Mouse (Mus musculus) gastrocnemius, postnatal 14 days (tissue): ENCODE results near the gene Ctnnbip1. TPM values are rescaled to one million over a fixed set of nuclear protein-coding genes. Genes with fewer than 3 reads are reported as not detected.

Experiments
- DNase-seq: peaks from one replicate; pipeline ENCODE4 v3.0.0; 2021; ENCODE audit warnings: mixed read lengths
- intact Hi-C: fragments of 180-260 bp; cut with DNase I; formaldehyde crosslinking; loops from one replicate; pipeline ENCODE4 v1.15.1; 2025; ENCODE audit warnings: low total_unique reads
- long read RNA-seq, 2 experiments: library from polyadenylated mRNA; stranded (forward); transcript quantifications; one replicate each; pipeline ENCODE4 v2.0.0; 2021
- total RNA-seq, 2 experiments: library from RNA; stranded (reverse); gene quantifications; 2 replicates each; pipeline ENCODE4 v1.2.3; 2021

Ctnnbip1 gene
- total RNA-seq: 10 to 100 TPM; 40.4 to 41.3 TPM
- long read RNA-seq, experiment 1, transcript Ctnnbip1-201 (5 exons, 2,674 nt): major isoform, 100 of 120 reads
- long read RNA-seq, experiment 1, partial matches to known transcripts: 10 of 120 reads
- long read RNA-seq, experiment 1, other reads (novel, unspliced or antisense): 10 of 120 reads
- long read RNA-seq, experiment 2, transcript Ctnnbip1-201 (5 exons, 2,674 nt): major isoform, 84 of 100 reads
- long read RNA-seq, experiment 2, partial matches to known transcripts: 4 of 100 reads
- long read RNA-seq, experiment 2, other reads (novel, unspliced or antisense): 11 of 100 reads

DNA sequence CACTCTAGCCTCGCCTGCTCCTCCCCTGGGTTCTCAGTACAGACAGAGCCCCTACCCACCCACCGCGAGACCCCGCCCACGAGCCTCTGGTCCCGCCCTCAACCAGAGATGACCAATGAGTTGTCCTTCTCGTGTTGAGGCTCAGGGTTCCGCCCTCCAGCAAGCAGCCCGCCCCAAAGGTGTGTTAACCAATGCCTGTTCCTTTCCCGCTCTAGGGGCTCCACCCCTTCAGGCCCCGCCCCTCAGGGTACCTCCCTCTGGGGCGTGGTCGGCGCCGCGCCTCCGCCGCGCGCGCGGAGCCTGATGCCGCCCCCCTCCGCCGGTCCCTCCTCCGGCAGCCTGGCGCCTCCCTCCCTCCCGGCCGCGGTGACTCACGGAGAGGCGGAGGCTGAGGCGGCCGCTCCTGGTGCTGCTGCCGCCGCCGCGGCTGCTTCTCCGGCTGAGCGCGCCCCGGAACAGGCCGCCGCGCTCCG is at the start of gene Ctnnbip1:
Gene Ctnnbip1 (plus strand): TSS at position 369 of the 473 bp plus-strand sequence.
- intact Hi-C loops: no loop called here
- peak; percentile 98 for DNase-seq

DNA sequence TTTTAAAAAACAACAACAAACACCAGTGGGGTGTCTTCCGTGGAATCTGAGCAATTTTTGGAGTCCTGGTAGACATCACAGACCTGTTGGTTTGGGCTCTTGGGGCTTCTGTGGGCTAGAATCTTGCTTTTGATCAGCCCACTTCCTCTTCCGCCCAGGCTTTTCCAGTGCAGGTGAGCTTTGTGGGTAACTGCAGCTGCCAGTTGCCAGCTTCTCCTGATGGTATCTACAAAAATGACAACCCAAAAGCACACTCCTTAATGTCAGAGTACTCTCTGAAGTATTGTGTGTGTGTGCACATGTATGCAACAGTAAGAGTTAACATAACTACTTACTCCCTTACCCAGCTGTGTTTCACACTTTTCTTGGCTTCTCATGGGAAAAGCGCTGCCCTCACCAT is 48.5 kb upstream of the Ctnnbip1 start:
- DNase-seq: no peak
- intact Hi-C loops: no loop called here

DNA sequence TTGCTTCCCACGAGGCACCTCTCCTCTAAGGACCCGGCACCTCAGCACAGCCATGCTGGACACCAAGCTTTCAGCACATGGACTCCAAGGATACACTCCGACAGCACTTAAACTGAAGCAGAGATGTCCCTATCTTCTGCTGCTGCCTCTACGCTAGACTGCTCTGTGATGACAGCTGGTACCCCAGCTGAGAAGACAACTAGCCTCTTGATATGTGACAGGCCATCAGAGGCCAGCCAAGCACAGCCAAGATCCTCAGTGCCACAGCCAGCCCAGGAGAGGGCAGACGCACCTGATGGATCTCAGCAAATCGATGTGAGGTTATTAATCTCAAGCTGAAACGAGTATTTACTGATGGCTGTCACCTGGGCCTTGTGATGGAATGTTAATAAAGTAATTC is 42.9 kb upstream of the Ctnnbip1 start:
- no peak for DNase-seq
- intact Hi-C loops: no loop called here

DNA sequence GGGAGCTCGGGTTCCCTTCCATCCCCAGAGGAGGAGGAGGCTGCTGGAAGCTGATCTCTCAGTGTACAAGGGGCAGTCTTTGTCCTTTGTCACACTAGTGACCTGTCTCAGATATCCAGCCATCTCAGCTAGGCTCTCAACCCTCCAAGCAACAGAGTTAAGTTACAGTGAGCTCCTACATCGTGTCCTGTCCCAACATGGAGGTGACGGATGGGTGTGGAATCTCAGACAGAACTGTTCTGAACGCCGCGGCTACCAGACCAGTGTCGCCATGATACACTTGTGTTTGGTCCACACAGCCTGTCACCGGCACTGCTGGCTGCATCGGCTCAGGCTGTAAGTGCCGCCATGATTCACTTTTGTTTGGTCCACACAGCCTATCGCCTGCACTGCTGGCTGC is 41.0 kb upstream of the Ctnnbip1 start, which contains the start of gene Tmem274:
Gene Tmem274 (plus strand): TSS at position 301 of the 400 bp plus-strand sequence.
- no peak for DNase-seq
- intact Hi-C loops: no loop called here

DNA sequence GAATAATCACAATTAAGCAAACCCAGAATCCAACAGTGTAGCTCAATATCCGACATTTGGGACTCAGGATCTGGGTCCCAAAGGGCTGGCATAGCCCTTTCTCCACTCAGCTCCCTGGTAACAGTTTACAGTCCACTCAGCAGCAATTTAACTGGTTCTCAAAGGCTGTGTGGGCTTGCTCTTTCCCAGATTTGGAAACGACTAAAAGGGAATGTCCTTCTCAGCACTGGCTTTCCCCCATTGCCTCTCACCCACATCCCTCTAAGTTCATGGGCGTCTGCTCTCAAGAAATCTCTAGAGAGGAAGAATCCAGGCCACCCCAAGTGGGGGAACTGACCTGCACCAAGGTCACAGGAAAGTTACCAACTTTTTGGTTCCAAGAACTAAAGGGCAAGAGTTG is 33.5 kb upstream of the Ctnnbip1 start:
- intact Hi-C loops: no loop called here
- DNase-seq: no peak

DNA sequence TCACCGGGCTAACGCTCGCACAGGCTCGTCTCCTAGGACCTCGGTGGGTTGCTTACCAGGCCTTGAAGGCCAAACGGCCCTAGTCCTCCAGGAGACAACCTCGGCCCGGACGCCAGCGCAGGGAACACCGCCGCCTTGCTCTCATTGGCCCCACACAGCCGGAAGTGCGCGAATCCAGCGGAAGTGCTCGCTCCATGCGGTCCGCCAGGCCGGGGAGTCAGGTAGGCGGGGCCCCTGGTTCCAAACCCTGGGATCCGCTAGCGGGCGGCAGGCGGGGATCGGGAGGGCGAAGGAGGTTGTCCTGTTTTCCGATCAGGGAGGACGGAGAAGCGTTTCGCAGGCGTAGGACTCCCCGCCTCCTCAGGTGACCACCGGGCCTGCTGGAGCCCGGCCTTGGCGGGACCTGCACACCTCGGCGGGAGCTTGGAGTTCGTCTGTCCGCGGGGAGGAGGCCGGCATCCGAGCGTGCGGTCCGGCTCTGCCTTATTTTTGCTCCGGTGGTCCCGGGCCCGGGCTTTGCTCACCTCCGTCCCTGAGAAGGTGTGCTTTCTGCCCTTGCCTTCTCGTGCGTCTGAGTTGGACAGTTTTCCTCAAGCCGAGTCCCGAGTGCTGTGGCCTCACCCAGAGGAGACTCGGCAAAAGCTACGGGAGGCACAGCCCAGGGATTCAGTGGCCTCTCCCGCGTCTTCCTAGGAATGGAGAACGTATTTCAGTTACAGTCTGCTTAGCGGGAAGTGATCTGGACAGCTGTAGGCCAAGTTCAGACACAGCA is 32.8 kb upstream of the Ctnnbip1 start, which contains the start of the genes Nmnat1 and Lzic:
Gene Nmnat1 (minus strand): TSS at position 150 of the 772 bp plus-strand sequence.
Gene Lzic (plus strand): TSS at position 177 of the 772 bp plus-strand sequence.
- intact Hi-C loops: no loop called here

DNA sequence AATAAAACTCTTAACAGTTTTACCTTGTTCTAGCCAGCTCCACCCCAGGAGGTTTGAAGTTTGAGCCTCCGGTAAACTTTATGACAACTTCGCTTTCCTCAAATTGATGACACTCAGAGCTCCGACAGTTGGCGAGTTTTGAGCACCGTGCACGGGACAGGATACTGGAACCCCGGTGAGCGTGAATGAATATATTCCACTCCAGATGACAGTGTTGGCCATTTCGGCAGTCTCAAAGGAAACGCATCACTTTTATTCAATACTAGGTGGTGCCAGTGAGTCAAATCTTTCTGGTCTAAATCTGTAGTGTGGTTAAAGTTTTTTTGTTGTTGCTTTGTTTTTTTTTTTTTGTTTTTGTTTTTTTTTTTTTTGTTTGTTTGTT is 32.2 kb upstream of the Ctnnbip1 start:
- DNase-seq: no peak
- intact Hi-C loops: no loop called here

More for the DNA sequence above, 32.8 kb upstream of the Ctnnbip1 start, which contains the start of the genes Nmnat1 and Lzic:
- peak; percentile 96 for DNase-seq

DNA sequence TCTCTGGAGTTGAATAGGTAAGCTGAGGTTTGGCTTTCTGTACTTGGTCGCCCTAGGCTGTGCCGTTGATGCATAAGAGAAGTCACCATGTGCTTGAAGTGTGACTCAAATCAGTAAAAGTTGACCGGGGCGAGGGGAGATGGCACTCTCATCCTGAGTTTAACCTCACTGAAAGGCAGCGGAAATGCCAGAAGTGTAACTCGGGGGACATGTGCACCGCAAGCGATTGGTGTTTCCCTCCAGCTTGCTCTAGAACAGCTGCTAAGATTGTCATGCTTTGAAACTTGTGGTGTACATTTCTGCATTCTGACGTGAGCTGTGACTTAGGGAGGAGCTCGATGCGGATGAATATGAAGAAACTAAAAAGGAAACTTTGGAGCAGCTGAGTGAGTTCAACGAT is 30.3 kb upstream of the Ctnnbip1 start:
- intact Hi-C loops: no loop called here
- DNase-seq: no peak

DNA sequence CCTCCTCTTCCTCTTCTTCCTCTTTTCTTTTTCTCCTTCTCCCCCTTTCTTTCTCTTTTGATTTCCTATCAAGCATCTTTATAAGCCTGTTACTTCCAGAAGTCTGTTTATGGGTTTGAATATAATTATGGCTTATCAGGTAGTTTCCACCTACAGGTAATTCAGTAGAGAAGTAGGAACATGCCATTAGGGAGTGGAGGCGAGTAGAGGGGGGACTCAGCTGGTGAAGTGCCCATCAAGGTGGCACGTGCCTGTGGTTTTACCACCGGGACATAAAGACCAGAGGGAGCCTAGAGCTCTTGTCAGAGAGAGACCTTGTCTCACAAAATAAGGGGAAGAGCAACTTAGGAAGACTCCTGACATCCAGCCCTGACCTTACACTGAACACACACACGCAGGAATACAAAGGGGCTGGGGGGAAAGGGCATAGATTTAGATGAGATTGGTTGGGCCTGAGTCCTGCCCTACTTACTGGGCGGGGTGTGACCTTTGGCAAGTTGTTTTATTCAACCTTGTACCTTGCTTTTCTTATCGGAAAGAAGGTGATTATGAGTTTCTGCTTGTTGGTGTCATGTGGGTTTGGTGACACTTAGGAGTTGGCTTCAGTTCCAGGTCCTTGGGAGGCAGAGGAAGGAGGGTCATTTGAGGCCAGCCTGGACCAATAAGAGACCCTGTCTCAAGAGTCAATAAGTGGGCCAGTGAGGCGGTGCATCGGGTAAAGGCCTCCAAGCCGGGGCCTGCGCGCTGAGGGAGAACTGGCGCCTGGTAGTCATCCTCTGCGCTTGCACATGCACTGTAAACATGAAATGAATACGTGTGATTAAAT is 28.4 kb upstream of the Ctnnbip1 start:
- intact Hi-C loops: no loop called here
- no peak for DNase-seq

DNA sequence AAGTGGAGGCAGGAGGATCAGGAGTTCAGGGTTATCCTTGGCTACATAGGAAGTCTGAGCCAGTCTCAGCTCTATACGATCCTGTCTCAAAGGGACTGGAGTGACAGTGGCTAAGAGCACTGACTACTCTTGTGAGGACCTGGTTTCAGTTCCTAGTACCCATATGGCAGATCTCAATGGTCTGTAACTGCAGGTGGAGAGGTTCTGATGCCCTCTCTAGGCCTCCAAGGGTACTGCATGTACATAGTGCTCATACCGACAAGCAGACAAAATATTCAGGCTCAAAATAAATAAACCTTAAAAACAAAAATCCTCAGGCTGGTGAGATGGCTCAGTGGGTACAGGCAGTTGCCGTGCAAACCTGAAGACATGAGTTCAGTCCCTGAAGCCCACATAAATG is 26.9 kb upstream of the Ctnnbip1 start:
- DNase-seq: no peak
- intact Hi-C loops: no loop called here

DNA sequence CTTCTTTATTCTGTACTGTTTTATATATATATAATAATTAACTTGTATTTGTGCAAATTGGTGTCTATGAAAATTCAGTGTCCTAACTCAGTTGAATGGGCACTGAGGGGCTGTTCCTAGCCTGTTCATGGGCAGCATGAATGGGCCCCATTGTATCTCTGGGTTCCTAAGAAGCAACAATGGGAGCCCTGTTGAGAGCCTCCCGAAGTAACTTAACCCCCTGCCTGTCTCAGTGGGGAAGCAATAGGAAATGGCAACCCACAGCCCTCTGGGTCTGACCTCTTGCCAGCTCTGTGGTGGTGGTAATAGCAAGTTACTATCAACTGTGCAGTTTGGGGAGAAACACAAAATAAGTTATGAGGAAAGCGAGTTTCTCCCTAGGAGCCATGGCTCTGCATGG is 21.4 kb upstream of the Ctnnbip1 start:
- intact Hi-C loops: no loop called here

DNA sequence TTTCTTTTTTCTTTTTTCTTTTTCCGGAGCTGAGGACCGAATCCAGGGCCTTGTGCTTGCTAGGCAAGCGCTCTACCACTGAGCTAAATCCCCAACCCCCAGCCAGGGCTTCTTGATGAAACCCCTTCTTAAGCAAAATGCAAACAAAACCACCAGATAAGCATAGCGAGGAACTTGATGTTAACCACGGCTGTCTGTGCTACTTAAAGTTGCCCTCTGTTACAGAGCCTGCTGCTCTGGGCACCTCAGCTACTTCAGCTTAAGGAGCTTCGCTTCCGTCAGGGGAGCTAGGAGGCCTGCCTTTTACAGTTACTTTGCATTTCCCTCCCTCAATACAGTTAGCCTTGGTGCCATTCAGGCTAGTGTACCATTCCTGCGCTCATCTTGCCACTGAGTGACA is 19.1 kb upstream of the Ctnnbip1 start:
- intact Hi-C loops: no loop called here
- DNase-seq: no peak

More for the DNA sequence above, 21.4 kb upstream of the Ctnnbip1 start:
- DNase-seq: no peak

DNA sequence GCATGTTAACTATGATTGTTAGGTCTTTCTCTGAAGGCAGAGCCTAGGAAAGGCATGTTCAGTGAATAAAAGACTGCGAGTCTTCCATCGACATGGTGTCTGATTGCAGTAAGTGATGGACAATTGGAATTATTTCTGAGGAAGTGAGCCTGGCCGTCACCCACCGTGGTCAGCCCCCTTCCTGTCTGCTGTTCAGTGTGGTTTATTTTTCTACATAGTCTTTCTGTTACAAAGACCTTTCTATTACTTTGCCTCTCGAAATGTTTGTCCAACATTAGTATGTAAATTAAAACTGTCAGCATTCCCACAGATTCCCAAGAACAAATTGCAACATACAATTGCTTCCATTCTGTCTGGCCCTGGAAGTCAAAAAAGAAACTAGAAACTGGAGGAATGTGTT is 18.2 kb upstream of the Ctnnbip1 start:
- DNase-seq: no peak
- intact Hi-C loops: loop anchor here (5.0 kb wide), 1 partner anchor 43 kb away; no protein-coding TSS in a partner anchor

DNA sequence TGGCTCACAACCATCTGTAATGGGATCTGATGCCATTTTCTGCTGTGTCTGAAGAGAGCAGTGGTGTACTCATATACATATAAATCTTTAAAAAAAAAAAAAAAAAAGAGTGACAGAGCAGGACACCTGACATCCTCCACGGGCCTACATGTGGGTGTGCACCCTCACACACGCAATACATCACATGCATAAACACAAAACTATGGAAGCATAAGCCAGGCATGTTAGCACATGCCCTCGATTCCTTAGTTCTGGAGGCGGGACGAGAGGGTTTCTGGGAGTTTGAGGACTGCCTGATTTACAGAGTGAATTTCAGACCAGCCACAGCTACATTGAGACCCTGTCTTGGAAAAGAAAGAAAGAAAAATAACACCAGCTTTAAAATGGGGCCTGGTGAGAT is 13.7 kb upstream of the Ctnnbip1 start:
- DNase-seq: no peak
- intact Hi-C loops: loop anchor here (5.0 kb wide), 1 partner anchor 38 kb away; no protein-coding TSS in a partner anchor

DNA sequence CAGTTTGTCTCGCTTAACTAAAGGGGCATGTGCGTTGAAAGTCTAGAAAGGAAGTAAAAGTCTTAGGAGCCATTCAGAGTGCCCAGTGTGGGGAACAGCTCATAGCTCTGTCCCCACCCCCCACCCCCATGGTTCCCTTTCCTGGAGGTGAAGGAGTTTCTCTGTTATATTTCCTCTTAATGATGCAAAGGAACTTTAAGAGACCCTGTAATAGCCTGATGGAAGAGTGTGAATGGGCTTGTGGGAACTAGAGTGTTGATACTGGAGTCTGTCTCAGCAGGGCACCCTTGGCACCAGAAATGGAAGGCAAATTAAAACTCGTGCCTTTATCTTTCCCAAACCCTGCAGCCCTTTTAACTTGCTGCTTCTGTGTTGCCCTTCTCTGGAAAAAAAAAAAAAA is 13.2 kb upstream of the Ctnnbip1 start:
- no peak for DNase-seq
- intact Hi-C loops: loop anchor here (5.0 kb wide), 1 partner anchor 37 kb away; no protein-coding TSS in a partner anchor

DNA sequence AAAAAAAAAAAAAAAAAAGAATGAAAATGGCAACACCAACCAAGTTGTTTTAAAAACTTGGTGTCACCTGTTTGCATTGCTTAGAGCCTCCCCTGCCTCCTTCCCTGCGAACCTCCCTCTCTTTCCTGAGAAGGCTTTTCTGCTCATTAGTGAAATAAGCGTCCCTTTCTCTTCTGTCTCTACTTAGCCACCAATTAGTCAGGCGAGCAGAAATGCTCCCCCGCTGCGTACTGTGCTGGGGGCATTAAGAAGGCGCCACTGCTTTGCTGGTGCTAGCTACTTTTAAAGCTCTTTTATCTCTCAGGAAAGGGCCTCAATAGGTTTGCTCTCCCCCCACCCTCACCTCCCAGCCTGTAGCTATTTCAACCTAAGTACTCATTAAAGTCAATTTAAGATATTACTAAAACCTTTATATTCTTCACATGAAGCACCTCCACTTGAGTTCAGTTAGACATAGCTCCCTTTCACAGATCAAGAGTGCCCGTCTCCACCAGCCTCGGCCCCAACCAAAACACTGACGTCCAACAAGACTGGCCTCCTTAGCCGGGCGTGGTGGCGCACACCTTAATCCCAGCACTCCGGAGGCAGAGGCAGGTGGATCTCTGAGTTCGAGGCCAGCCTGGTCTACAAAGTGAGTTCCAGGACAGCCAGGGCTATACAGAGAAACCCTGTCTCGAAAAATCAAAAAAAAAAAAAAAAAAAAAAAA is 12.6 kb upstream of the Ctnnbip1 start:
- no peak for DNase-seq
- intact Hi-C loops: no loop called here

DNA sequence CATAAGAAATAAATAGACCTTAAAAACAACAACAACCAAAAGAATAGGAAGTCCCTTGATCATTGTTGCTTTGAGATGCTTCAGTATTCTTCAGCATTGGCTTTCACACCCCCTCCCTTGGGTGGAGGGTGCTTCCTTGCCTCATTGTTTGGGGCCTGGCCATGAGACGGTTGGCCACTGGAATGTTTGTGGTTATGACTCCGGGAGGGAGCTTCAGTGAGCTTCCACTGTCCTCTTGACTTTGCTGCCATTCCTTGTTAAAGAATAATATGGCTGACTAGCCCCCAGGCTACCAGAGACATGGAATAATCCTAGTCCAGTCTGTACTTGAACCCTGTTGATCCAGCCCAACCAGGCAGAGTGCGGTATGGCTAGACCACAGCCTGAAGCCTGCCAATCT is 11.1 kb upstream of the Ctnnbip1 start:
- intact Hi-C loops: no loop called here
- DNase-seq: no peak

DNA sequence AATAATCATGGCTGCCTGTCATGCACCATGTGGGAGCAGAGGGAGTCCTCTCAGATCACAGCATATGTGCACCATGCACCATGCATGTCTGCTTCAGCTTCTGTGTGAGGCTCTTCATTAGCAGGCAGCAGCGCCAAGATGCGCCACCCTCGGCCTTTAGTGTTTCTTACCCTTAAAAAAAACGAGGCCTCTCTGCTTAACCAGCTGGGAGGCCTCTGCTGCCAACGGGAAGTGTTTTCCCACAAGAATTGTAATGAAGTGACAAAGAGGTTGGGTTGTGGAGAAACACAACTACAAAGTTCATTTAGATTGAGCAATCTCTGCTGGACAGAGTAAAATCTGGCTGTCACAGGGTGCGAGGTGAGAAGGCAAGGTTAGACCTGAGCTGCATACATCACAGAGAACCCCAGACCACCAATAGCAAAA is 6.8 kb upstream of the Ctnnbip1 start:
- DNase-seq: no peak
- intact Hi-C loops: no loop called here

DNA sequence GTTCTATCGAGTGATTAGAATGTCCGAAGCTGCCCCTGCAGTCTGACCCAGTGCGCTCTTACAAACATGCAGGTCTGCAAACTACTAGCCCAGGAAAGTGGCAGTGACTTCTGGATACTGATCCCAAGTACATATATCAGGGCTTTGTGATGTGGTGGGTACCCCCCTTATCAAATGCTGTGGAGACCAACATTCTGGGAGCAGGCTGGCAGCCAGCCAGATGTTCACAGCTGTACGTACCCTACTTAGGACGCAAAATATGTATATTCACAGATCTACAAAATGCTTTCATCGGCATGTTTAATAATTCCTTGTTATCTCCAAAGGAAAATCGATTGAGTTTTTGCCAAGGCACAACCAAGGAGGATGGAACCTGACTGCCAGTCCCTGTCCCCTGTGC is 6.0 kb upstream of the Ctnnbip1 start:
- DNase-seq: no peak

More for the DNA sequence above, 6.0 kb upstream of the Ctnnbip1 start:
- intact Hi-C loops: no loop called here
